8 mouse cellular contexts compared by ENCODE assay signal in the genomic region with DNA sequence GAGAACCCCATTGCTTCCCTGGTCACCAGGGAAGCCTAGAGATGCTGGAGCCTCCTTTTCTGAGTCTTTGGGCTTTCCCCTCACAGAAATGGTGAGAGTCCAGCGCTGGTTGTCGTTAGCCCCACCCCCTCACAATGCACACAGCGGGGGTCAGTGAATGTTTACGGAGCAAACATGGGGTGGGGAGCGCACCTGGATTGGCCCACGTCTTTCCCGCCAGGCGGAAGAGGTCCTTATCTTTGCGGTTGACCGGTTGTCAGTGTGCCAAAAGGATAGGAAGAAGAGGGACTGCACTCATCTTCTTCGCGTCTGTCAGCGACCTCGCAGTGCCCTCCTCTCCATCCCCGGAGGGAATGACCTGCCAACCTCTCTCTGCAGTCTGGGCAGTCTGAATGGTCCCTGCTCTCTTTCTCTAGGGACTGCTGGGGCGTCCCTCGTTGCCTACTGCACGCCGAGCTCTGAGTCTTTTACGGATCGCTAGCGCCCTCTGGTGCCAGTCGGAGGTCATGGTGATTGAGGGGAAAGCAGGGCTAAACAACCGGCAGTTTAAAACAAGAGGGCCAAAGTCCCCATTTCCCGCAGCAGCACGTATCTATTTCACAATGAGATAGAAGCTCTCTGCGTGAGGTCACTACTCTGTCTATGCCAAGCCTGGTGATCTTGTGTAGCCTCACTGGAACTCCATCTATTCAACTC. TPM values are rescaled to one million over a fixed set of nuclear protein-coding genes. Genes with fewer than 3 reads are reported as not detected.
DNase-seq lines count a peak whose midpoint lies in the region; ATAC-seq and TF ChIP-seq lines count a peak whose summit lies in the region.

No protein-coding gene starts in this region.

- WGBS in hindbrain, embryonic 10.5 days = 2% methylated on average over 27 of the region's 27 CpGs
- 5% methylated on average over 27 of the region's 27 CpGs for WGBS in lung, postnatal 0 days

- peak; percentile 57 for DNase-seq in MEL-GATA-1-ER (ENCODE audit: extremely low read depth, low read depth)
- DNase-seq in cerebellum, adult 8-10 months = peak; percentile 93
- DNase-seq in hindbrain, embryonic 10.5 days (ENCODE audit: low spot score) = peak; percentile 89
- DNase-seq in layer of hippocampus, adult 9-10 months (ENCODE audit: low spot score) = peak; percentile 93
- peak; percentile 91 for DNase-seq in lung, postnatal 0 days (ENCODE audit: low spot score)
- DNase-seq in ovary, postnatal 14 days (ENCODE audit: low spot score) = peak; percentile 89
- peak; percentile 87 for DNase-seq in thymus, postnatal 14 days

- peak overlapping the region; percentile 39 for H3K4me3 ChIP-seq in hindbrain, embryonic 10.5 days
- no peak overlapping the region for H3K4me3 ChIP-seq in lung, postnatal 0 days (ENCODE audit: low read depth, low read length)

- peaks cover 6% of the 10 kb centered on the region for H3K36me3 ChIP-seq in hindbrain, embryonic 10.5 days
- H3K36me3 ChIP-seq in lung, postnatal 0 days (ENCODE audit: insufficient read depth, low read length) = no peaks in the 10 kb centered on the region

- H3K27ac ChIP-seq in hindbrain, embryonic 10.5 days = peak overlapping the region; percentile 3; the same call in 1 of the 2 replicates
- no peak overlapping the region for H3K27ac ChIP-seq in lung, postnatal 0 days (ENCODE audit: low read length)

- H3K27me3 ChIP-seq in hindbrain, embryonic 10.5 days (ENCODE audit: insufficient read depth, poor library complexity, severe bottlenecking) = peaks cover 99% of the 10 kb centered on the region
- peaks cover 32% of the 10 kb centered on the region for H3K27me3 ChIP-seq in lung, postnatal 0 days (replicated peaks; ENCODE audit: insufficient read depth, low read length)

- no peak for TF ChIP-seq EP300 in lung, postnatal 0 days (IDR thresholded peaks at IDR 0.05)

- peak overlapping the region; percentile 23; the same call in 1 of the 2 replicates for H3K4me2 ChIP-seq in lung, postnatal 0 days (replicated peaks; ENCODE audit: low read depth, low read length)

- no peak overlapping the region for H3K9ac ChIP-seq in lung, postnatal 0 days (replicated peaks; ENCODE audit: low read depth)

- ATAC-seq in frontal cortex, adult (ENCODE audit: low TSS enrichment) = peak; percentile 51
- ATAC-seq in lung, postnatal 0 days = peak; percentile 75

- H3K4me1 ChIP-seq in hindbrain, embryonic 10.5 days (replicated peaks) = peaks cover 66% of the 10 kb centered on the region
- peaks cover 11% of the 10 kb centered on the region for H3K4me1 ChIP-seq in lung, postnatal 0 days (ENCODE audit: insufficient read depth, low read depth, low read length)

- no peaks in the 10 kb centered on the region for H3K9me3 ChIP-seq in hindbrain, embryonic 10.5 days
- H3K9me3 ChIP-seq in lung, postnatal 0 days (ENCODE audit: low read length) = no peaks in the 10 kb centered on the region

- peak; percentile 96 for TF ChIP-seq CTCF in lung, postnatal 0 days (IDR thresholded peaks at IDR 0.05)

RNA-seq across cellular contexts. Expression of gene Gp1bb, which starts 4.7 kb away (rescaled TPM):
- polyA plus RNA-seq in hindbrain, embryonic 10.5 days (2016; fragmentation: Nextera tagmentation; extraction: Ambion mirVana) = 4.2 and 9.2 TPM in 2 replicates
- 7.9 and 8.8 TPM in 2 replicates for polyA plus RNA-seq in lung, postnatal 0 days (2015; fragmentation: Nextera tagmentation; extraction: Ambion mirVana)

RNA-seq across cellular contexts. Expression of gene Gm49601, which starts 8.7 kb away (rescaled TPM):
- polyA plus RNA-seq in hindbrain, embryonic 10.5 days (2016; fragmentation: Nextera tagmentation; extraction: Ambion mirVana) = 3.4 and 8.5 TPM in 2 replicates
- 2.2 and 3.1 TPM in 2 replicates for polyA plus RNA-seq in lung, postnatal 0 days (2015; fragmentation: Nextera tagmentation; extraction: Ambion mirVana)

RNA-seq across cellular contexts. Expression of gene Sept5, which starts 12.2 kb away (rescaled TPM):
- 42.3 and 71.9 TPM in 2 replicates for polyA plus RNA-seq in hindbrain, embryonic 10.5 days (2016; fragmentation: Nextera tagmentation; extraction: Ambion mirVana)
- polyA plus RNA-seq in lung, postnatal 0 days (2015; fragmentation: Nextera tagmentation; extraction: Ambion mirVana) = 8.5 and 9.6 TPM in 2 replicates

RNA-seq across cellular contexts. Expression of gene Tbx1, which starts 27.0 kb away (rescaled TPM):
- polyA plus RNA-seq in hindbrain, embryonic 10.5 days (2016; fragmentation: Nextera tagmentation; extraction: Ambion mirVana) = 11.3 and 15.3 TPM in 2 replicates
- polyA plus RNA-seq in lung, postnatal 0 days (2015; fragmentation: Nextera tagmentation; extraction: Ambion mirVana) = 7.6 and 7.8 TPM in 2 replicates
